Mouse (Mus musculus) kidney, postnatal 0 days (tissue): Measurements from ENCODE around the gene Gm8660. TPM values are rescaled to one million over a fixed set of nuclear protein-coding genes. Genes with fewer than 3 reads are reported as not detected.
"Not testable (repeated sequence)": the region's sequence is repeated elsewhere in the genome, so short reads cannot be mapped to it uniquely, and the experiment has no call there.

ENCODE experiments used
- ATAC-seq: fragments of 200-750 bp; cut with Nextera tagmentation; replicated peaks from 2 replicates; pipeline ENCODE4 v1.8.0; 2017; ENCODE audit warnings: low read depth, moderate number of reproducible peaks, moderate TSS enrichment, moderate library complexity; ENCODE audit not compliant: low FRiP score
- DNase-seq: peaks from one replicate; pipeline ENCODE4 v3.0.0-alpha.2; 2016; ENCODE audit warnings: low spot score
- H3K27ac ChIP-seq: fragments of 300-500 bp; sonication (generic); 2 replicates; pipeline ENCODE4 v1.5.1; 2014; ENCODE audit warnings: mild to moderate bottlenecking
- H3K27me3 ChIP-seq: fragments of 300-500 bp; sonication (generic); 2 replicates; pipeline ENCODE4 v1.6.1; 2014; ENCODE audit warnings: low read length, mixed read lengths; ENCODE audit not compliant: insufficient read depth
- H3K36me3 ChIP-seq: fragments of 300-500 bp; sonication (generic); 2 replicates; pipeline ENCODE4 v1.6.1; 2014; ENCODE audit warnings: low read length, mixed read lengths; ENCODE audit not compliant: insufficient read depth
- H3K4me1 ChIP-seq: fragments of 300-500 bp; sonication (generic); replicated peaks from 2 replicates; pipeline ENCODE4 v1.6.1; 2014; ENCODE audit warnings: antibody characterized with exemption, low read length, mixed read lengths; ENCODE audit not compliant: insufficient read depth
- H3K4me2 ChIP-seq: fragments of 300-500 bp; sonication (generic); 2 replicates; pipeline ENCODE4 v1.6.1; 2014; ENCODE audit warnings: mild to moderate bottlenecking, low read length, moderate library complexity, mixed read lengths
- H3K4me3 ChIP-seq: fragments of 300-500 bp; sonication (generic); replicated peaks from 2 replicates; pipeline ENCODE4 v1.5.1; 2014; ENCODE audit warnings: low read depth, low read length
- H3K9ac ChIP-seq: fragments of 300-500 bp; sonication (generic); 2 replicates; pipeline ENCODE4 v1.6.1; 2014; ENCODE audit warnings: low read depth, low read length
- H3K9me3 ChIP-seq: fragments of 300-500 bp; sonication (generic); replicated peaks from 2 replicates; pipeline ENCODE4 v1.6.1; 2016; ENCODE audit warnings: low read length, inconsistent platforms, mixed read lengths
- WGBS: fragments of 180-500 bp; shearing (Covaris S2); extraction: QIAGEN DNeasy Blood & Tissue Kit; methylation state at CpG from one replicate; pipeline ENCODE4 v1.1.7; 2014; 5-methylcytosine and 5-hydroxymethylcytosine counted together
- polyA plus RNA-seq: library from polyadenylated mRNA; unstranded; fragments of >200 nt; fragmentation: Nextera tagmentation; extraction: Ambion mirVana; gene quantifications from 2 replicates; pipeline ENCODE4 v1.2.1, GENCODE M21; 2015

Gene Gm8660
- not detected in 2 replicates for polyA plus RNA-seq

DNA sequence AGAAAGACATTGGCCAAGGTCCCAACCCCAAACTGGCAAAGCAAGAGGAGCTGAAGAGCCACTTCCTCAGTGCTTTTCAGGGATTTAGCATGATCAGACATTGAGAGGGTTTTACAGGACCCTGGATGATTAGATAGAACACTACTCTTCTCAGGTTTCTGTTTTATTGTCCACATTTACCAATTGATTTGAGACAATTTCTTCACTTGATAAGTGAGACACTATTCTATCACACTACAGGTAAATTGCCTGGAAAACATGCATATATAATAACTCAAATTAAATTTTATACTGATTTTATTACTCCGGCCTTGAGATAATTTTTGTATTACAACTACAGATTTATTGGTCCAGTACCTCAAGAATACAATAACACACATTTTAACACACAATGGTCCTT is at the start of gene Gm8660:
TSS of gene Gm8660 (minus strand) at position 101 of the 400 bp plus-strand sequence.
- not testable (repeated sequence) for DNase-seq, H3K27me3 ChIP-seq, H3K27ac ChIP-seq, H3K9me3 ChIP-seq, ATAC-seq, H3K9ac ChIP-seq, H3K4me3 ChIP-seq, H3K36me3 ChIP-seq, H3K4me1 ChIP-seq, H3K4me2 ChIP-seq
- no CpG with 5 or more reads among the region's 1 CpGs for WGBS

DNA sequence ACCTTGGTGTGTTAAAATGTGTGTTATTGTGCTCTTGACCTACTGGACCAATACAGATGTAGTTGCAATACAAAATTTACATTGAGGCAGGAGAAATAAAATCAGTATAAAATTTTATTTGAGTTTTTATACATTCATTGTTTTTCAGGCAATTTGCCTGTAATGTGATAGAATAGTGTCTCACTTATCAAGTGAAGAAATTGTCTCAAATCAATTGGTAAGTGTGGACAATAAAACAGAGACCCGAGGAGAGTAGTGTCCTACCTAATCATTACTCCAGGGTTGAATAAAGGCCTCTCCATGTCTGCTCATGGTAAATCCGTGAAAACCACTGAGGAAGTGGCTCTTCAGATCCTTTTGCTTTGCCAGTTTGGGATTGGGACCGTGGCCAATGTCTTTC is 42.4 kb upstream of the Gm8660 start, which contains the start of gene Vmn1r148:
TSS of gene Vmn1r148 (plus strand) at position 301 of the 400 bp plus-strand sequence.
- H3K4me3 ChIP-seq, H3K27ac ChIP-seq, H3K27me3 ChIP-seq, ATAC-seq, H3K36me3 ChIP-seq, H3K4me2 ChIP-seq, H3K4me1 ChIP-seq, H3K9ac ChIP-seq, H3K9me3 ChIP-seq, DNase-seq: not testable (repeated sequence)
- no CpG with 5 or more reads among the region's 3 CpGs for WGBS

DNA sequence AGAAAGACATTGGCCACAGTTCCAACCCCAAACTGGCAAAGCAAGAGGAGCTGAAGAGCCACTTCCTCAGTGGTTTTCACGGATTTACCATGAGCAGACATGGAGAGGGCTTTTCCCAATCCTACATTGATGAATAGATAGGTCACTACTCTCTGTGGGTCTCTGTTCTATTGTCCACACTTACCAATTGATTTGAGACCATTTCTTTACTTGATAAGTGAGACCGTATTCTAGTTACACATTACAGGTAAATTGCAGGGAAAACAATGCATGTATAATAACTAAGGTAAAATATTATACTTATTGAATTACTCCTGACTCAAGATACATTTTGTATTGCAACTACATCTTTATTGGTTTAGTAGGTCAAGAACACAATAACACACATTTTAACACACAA is 41.2 kb downstream of the Gm8660 start, which contains the start of gene Gm4187:
TSS of gene Gm4187 (minus strand) at position 101 of the 400 bp plus-strand sequence.
- H3K27ac ChIP-seq, ATAC-seq, H3K4me2 ChIP-seq, H3K9me3 ChIP-seq, H3K4me3 ChIP-seq, H3K4me1 ChIP-seq, DNase-seq, H3K9ac ChIP-seq, H3K27me3 ChIP-seq, H3K36me3 ChIP-seq: not testable (repeated sequence)
- no CpG with 5 or more reads among the region's 2 CpGs for WGBS

Other genes starting within 250 kb of the Gm8660 start
- gene Gm10666, start 236.3 kb downstream of the Gm8660 start, polyA plus RNA-seq = not detected in 2 replicates
- gene Vmn1r142, start 207.0 kb downstream of the Gm8660 start, polyA plus RNA-seq = not detected in 2 replicates
- not detected in 2 replicates for gene Vmn1r143, start 181.7 kb downstream of the Gm8660 start, polyA plus RNA-seq
- not detected in 2 replicates for gene Gm8653, start 169.8 kb downstream of the Gm8660 start, polyA plus RNA-seq
- not detected in 2 replicates for gene Gm8453, start 141.6 kb downstream of the Gm8660 start, polyA plus RNA-seq
- gene Gm4187, start 41.3 kb downstream of the Gm8660 start, polyA plus RNA-seq = not detected in 2 replicates
- gene Vmn1r148, start 42.5 kb upstream of the Gm8660 start, polyA plus RNA-seq = not detected in 2 replicates
- gene Vmn1r149, start 67.2 kb upstream of the Gm8660 start, polyA plus RNA-seq = not detected in 2 replicates
- not detected in 2 replicates for gene Gm10665, start 93.0 kb upstream of the Gm8660 start, polyA plus RNA-seq
- gene Vmn1r151, start 128.6 kb upstream of the Gm8660 start, polyA plus RNA-seq = not detected in 2 replicates
- not detected in 2 replicates for gene Vmn1r152, start 151.9 kb upstream of the Gm8660 start, polyA plus RNA-seq
- gene Gm8677, start 163.8 kb upstream of the Gm8660 start, polyA plus RNA-seq = not detected in 2 replicates
- not detected in 2 replicates for gene Gm4201, start 194.3 kb upstream of the Gm8660 start, polyA plus RNA-seq
- gene Gm4565, start 217.1 kb upstream of the Gm8660 start, polyA plus RNA-seq = not detected in 2 replicates